Mouse (Mus musculus): ENCODE measurements around the gene Hspb6.

DNA sequence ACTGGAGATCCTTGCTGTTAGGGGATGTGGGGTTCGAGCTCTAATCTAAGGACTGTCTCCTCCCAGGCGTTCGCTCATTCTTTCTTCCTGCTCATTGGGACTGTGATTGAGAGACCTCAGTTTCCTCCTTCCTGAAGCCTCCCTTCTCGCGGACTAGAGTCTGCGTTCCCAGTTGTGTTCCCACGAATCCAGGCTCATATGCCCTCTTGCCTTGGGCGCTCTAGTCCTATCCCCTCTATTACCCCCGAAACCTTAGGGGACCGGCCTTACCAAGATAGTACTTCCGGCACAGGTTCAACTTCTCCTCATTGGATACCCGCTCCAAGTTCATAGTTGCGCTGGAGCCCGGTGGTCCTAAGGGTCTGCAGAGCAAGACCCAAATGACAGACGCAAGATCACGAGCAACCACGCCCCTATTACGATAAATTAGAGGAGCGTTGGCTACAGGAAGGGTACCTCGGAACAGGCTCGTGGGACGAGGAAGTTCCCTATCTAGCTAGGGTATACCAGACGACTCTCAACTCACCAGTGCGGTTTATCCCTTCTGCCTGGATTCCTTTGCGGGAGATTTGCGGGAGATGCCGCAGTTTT, 10.6 kb downstream of the Hspb6 start:
- TF ChIP-seq POLR2A (IDR thresholded peaks at IDR 0.05; ENCODE audit: borderline replicate concordance, extremely low read depth, insufficient read depth, insufficient read length, poor library complexity, severe bottlenecking) (no peak), CTCF (IDR thresholded peaks at IDR 0.05; ENCODE audit: borderline replicate concordance, extremely low read depth, insufficient read depth, insufficient read length) (no peak)

All from brain, embryonic 14.5 days (tissue).